Mouse (Mus musculus) gastrocnemius, postnatal 36 days (tissue): ENCODE results near the gene BC051019. TPM values are rescaled to one million over a fixed set of nuclear protein-coding genes. Genes with fewer than 3 reads are reported as not detected.

ENCODE experiments used
- DNase-seq, 2 experiments: peaks; one replicate each; pipeline ENCODE4 v3.0.0; 2022
- intact Hi-C: fragments of 180-260 bp; cut with DNase I; formaldehyde crosslinking; loops from one replicate; pipeline ENCODE4 v1.15.1; 2025
- total RNA-seq, 2 experiments: library from RNA; stranded (reverse); gene quantifications; 2 replicates each; pipeline ENCODE4 v1.2.3; 2021

The BC051019 gene
- total RNA-seq, 2 experiments from 2014 or later: not detected

DNA sequence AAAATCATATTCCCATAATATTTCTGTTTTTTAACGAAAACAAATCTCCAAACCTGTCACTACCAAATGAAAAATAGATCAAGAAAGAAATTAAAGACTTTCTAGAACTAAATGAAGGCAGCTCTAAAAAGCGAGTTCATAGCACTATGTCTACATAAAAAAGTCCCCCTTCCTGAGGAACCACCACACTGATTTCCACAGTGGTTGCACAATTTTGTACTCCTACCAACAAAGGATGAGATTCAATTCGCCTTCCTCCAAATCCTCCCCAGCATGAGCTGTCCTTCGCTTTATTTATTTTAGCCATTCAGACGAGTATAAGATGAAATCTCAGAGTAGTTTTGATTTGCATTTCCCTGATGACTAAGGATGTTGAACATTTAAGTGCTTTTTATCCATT lies 57.0 kb downstream of the BC051019 start:
- intact Hi-C loops: no loop called here
- DNase-seq: no peak

GRCm38 (mm10) chr7:109662626-109663025 lies 61.0 kb downstream of the BC051019 start:
- intact Hi-C loops: no loop called here
- DNase-seq: no peak

Other genes with a start within 250 kb of the BC051019 start
- under 1 TPM; 0.07 to 0.18 TPM for gene Trim66, start 215.7 kb downstream of the BC051019 start, total RNA-seq
- gene Rpl27a, start 204.7 kb downstream of the BC051019 start, total RNA-seq: 10 to 100 TPM; 63.3 to 79.1 TPM
- gene St5, start 20.2 kb downstream of the BC051019 start, total RNA-seq: 1 to 10 TPM; 6.7 to 6.9 TPM
- gene Akip1, start 20.2 kb downstream of the BC051019 start, total RNA-seq: 10 to 100 TPM in 1 of 2 experiments, 1 to 10 TPM in 1; 9.0 to 15.9 TPM
- gene Ascl3, start 7.9 kb upstream of the BC051019 start, total RNA-seq: not detected
- gene Tmem9b, start 29.0 kb upstream of the BC051019 start, total RNA-seq: 10 to 100 TPM; 23.9 to 29.3 TPM
- not detected for gene Nrip3, start 58.2 kb upstream of the BC051019 start, total RNA-seq
- gene Scube2, start 141.8 kb upstream of the BC051019 start, total RNA-seq: 1 to 10 TPM; 3.5 to 4.0 TPM
- 10 to 100 TPM; 41.8 to 47.8 TPM for gene Dennd5a, start 236.6 kb upstream of the BC051019 start, total RNA-seq